Mouse (Mus musculus): ENCODE data around the gene Gm20388.

DNA sequence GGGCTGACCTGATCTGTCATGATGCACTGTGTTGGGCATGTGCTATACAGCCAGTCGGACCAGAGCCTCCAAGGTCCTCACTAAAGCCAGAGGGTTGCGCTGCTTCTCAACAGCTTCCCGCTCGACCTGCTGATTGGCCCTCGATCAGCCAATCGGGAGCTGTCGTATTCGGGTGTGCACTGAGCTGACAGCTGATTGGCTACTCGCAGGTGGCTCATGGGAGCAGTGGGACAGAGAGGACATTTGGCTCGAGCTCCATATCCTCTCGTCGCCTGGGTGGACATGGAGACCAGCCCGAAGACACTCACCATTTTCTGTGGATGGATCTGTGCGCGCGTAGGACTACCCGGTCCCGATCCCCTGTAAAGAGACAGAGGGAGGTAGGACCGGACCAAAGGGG is 1631.2 kb downstream of the Gm20388 start:
- TF ChIP-seq CTCF (IDR thresholded peaks at IDR 0.05; ENCODE audit: low read depth) (no peak), EP300 (optimal IDR thresholded peaks at IDR 0.05) (no peak)
